Mouse (Mus musculus) lung, adult 2 months (tissue): ENCODE results near the gene Emc8. TPM values are rescaled to one million over a fixed set of nuclear protein-coding genes. Genes with fewer than 3 reads are reported as not detected.

Experiments
- DNase-seq: peaks from one replicate; pipeline ENCODE4 v3.0.0; 2022
- H3K4me1 ChIP-seq: fragments of 200-500 bp; 2 replicates; pipeline ENCODE4 v1.6.1; 2011; ENCODE audit warnings: low read length; ENCODE audit not compliant: control insufficient read depth, insufficient read depth
- H3K4me3 ChIP-seq: fragments of 200-500 bp; replicated peaks from 2 replicates; pipeline ENCODE3; 2011; ENCODE audit warnings: low read depth, mild to moderate bottlenecking, control low read depth, low read length; ENCODE audit errors: extremely low read depth
- CTCF ChIP-seq: fragments of 200-500 bp; IDR thresholded peaks from 2 replicates; pipeline ENCODE4 v1.5.1; 2011; ENCODE audit warnings: mild to moderate bottlenecking, low read length, control low read depth; ENCODE audit not compliant: insufficient read depth
- POLR2A ChIP-seq: fragments of 200-500 bp; IDR thresholded peaks from 2 replicates; pipeline ENCODE4 v1.6.1; 2011; ENCODE audit warnings: low read depth, mild to moderate bottlenecking, control low read depth, low read length, borderline replicate concordance; ENCODE audit errors: extremely low read depth
- WGBS: fragments of 180-500 bp; shearing (Covaris S2); methylation state at CpG from one replicate; pipeline ENCODE4 v1.1.7; 2018; 5-methylcytosine and 5-hydroxymethylcytosine counted together
- polyA plus RNA-seq: library from polyadenylated mRNA; depleted of rRNA; stranded (reverse); fragments of >200 nt; gene quantifications from 2 replicates; pipeline ENCODE4 v1.2.3, GENCODE M21; 2012

Gene Emc8
- polyA plus RNA-seq, 1 experiment = 56.8 TPM

DNA sequence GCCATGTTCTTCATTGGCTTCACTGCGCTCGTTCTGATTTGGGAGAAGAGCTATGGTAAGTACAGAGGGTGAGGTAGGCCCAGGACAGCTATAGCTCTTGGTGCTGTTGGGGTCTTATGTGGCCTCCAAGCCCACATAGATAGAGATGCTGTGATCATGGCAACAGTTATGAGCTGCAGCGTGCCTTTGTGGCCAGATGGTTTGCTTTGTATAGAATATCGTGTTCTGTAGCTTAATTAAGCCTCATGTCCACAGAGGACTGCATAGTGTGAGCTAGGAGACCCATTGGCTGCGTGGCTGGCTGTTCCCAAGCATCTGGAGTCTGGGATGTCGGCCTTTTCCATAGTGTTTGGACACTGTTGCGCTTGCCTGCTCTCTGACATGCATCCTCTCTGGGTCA lies 4.9 kb upstream of the Emc8 start:
- no peak for DNase-seq
- Histone ChIP-seq H3K4me1 (no peaks in the 10 kb centered on the region), H3K4me3 (no peak overlapping the region)
- TF ChIP-seq CTCF (no peak), POLR2A (no peak)
- 94% methylated on average over 7 of the region's 7 CpGs for WGBS

DNA sequence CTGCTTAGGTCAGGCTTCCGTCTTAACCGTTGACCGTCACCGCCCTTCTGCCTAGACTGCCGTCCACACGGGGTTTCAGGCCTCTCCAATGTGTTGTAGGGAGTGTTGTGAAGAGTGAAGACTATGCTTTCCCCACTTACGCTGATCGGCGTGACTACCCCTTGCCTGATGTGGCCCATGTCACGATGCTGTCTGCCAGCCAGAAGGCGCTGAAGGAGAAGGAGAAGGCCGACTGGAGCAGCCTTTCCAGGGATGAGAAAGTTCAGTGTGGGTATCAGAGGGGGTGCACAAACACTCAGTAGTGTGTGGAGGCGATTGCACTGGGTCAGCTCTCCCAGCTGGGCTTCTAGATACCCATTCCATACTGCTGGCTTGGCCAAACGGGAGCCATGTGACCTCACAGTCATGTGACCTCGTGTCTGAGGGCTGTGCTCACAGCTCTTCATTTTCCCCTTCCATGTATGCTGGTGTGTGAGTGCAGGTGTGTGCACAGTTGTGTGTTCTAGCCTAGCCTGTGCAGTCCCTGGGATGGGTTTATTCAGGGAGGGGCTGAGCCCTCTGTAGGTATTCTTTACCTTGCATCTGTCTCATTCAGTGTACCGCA lies 4.4 kb upstream of the Emc8 start:
- WGBS = 83% methylated on average over 16 of the region's 16 CpGs
- DNase-seq = no peak
- H3K4me1 ChIP-seq = no peaks in the 10 kb centered on the region
- H3K4me3 ChIP-seq = no peak overlapping the region
- TF ChIP-seq CTCF (no peak), POLR2A (no peak)

DNA sequence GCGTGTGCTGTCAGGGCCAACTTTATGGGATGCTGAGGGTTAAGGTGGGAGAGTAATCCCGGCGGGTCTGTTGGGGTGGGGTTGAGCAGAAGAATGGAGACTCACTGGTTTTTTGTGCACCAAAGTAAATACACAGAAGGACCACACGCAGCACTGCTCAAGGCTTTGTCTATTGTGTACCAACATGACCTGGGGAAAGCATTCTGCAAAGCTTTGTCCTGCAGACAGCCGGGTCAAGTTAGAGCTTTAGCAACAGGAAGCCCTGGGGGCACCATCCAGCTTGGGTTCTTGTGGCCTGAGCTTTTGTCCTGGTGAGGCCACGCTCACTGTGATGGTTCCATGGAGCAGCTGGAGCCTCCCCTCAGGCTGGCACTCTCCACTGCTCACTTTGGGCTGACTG lies 3.4 kb upstream of the Emc8 start:
- Histone ChIP-seq H3K4me3 (no peak overlapping the region), H3K4me1 (peaks cover 4% of the 10 kb centered on the region)
- DNase-seq = no peak
- 54% methylated on average over 6 of the region's 6 CpGs for WGBS
- no peak for TF ChIP-seq POLR2A
- TF ChIP-seq CTCF = no peak

DNA sequence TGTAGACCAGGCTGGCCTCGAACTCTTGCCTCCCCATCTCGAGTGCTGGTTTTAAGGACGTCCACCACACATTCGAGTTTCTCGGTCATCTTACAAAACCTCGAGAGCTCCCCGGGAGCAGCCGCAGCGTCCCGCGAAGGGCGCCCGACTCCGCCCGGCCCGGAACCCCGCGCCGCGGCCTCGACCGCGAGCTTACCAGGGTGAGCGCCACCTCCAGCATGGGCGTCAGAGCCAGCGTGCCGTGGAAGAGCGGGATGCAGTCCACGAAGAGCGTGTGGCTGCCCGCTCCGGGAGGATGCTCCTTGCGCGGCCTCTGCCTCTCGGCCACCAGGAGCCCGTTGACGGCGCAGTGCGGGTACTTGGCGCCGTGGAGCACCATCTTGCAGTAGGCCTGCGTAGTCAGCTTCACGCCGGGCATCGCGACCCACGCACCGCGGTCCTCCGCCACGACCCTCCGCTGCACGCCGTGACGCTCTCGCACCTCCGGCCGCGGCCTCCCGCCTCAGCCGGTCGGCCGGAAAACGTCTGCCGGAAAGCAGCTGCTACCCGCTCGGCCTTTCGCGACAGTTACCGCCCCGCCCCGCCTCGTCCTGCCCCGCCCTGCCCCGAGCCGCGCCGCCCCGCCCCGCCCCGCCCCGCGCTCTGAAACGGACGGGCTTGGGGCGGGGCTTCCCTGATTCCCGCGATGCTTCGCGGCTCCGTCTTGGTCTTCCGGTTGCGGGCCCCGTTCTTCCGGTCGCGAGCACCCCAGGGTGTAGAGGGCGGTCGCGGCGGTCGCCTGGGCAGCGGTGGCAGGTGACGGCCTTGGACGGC lies 606 bp downstream of the Emc8 start, which contains the start of the genes Gm27021 and Cox4i1:
Gene Gm27021 (minus strand): TSS at position 519 of the 813 bp plus-strand sequence.
Gene Cox4i1 (plus strand): TSS at position 662 of the 813 bp plus-strand sequence.
- WGBS = under 1% methylated on average over 105 of the region's 105 CpGs
- Histone ChIP-seq H3K4me3 (peak within 1 kb of the TSS; percentile 97), H3K4me1 (peaks cover 13% of the 10 kb centered on the region)
- TF ChIP-seq POLR2A (peak; percentile 89), CTCF (no peak)
- peak; percentile 90 for DNase-seq

DNA sequence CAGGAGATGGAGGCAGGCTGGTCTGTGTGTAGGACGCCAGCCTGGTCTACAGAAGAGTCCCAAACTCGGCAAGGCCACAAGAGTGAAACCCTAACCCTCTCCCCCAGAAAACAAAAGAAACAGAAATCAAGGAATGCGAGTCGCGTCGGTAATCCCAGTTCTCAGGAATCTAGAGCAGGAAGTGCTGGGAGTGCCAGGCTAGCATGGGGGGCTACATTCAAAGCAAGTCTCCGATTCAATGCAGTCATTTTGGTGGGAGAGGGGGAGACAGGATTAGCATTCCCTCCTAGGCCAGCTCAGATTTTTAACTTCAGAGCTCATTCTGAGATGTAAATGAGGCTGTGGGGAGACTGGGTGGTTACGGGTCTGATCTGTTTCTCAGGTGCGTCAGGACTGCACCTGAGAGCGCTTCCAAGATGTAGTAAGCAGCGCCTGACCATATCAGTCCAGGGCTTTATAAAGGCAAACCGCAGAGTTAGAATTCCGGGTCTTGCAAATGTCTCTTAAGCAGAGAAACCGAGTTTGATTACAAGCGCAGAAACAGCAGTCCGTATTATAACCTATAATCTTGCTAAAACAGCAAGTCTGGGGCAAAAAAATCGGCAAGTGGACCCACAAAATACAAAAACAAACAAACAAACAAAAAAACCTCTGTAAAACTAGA lies 1.4 kb downstream of the Emc8 start:
- WGBS = 5% methylated on average over 17 of the region's 17 CpGs
- DNase-seq = no peak
- peaks cover 13% of the 10 kb centered on the region for H3K4me1 ChIP-seq
- H3K4me3 ChIP-seq = peak overlapping the region; percentile 97
- no peak for TF ChIP-seq POLR2A
- no peak for TF ChIP-seq CTCF

DNA sequence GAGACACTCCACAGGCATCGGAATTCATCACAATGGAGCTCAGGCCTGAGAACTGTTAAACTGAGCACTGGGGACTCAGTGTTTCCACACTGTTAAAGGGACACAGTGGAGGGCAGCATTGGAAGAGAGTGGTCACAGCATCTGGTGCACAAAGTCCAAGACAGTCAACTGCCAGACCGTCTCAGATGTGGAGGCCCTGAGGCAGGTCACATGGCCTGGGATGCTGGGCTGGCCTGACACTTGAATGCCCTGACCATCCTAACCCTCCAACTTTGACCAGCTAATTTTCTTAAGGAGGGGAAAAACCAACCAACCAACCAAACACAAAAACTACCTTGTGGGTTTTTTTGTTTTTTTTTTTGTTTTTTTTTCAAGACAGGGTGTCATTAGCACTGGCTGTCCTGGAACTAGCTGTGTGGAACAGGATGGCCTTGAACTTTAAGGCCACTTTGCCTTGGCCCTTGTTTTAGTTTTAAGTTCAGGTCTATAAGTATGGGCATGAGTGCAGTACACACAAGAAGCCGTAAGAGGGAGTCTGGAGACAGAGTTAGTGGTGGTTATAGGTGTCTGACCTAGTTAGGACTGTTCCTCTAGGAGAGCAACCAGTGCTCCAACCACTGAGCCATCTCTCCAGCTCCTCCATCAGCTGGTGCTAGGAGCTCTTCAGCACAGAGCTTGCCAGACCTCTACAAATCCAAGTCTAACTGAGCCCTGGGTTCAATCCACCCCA lies 2.5 kb downstream of the Emc8 start:
- WGBS = 63% methylated on average over 3 of the region's 3 CpGs
- TF ChIP-seq POLR2A = no peak
- TF ChIP-seq CTCF = no peak

DNA sequence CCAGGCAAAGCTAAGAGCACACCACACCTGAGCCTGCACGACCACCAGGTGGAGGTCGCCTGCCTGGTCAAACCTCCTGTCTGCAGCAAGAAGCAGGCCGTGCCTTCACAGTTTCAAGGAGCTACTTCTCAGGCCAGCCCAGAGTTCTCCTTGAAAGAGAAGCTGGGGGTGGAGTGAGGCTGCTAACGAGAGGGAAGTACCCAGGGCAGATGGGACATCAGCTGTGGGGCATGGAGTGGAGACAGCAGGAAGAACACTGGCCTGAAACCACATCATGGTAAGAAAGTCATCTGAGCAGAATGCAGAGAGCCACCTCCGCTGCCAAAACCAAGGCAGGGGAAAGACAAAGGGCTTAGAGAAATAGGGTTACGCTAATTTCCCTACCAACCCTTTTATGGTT lies 3.8 kb downstream of the Emc8 start:
- no peak for DNase-seq
- TF ChIP-seq CTCF = no peak
- TF ChIP-seq POLR2A = no peak
- no peak overlapping the region for H3K4me3 ChIP-seq
- H3K4me1 ChIP-seq = peaks cover 13% of the 10 kb centered on the region
- WGBS = 66% methylated on average over 6 of the region's 6 CpGs

More for the DNA sequence above, 2.5 kb downstream of the Emc8 start:
- DNase-seq = no peak
- Histone ChIP-seq H3K4me3 (no peak overlapping the region), H3K4me1 (peaks cover 13% of the 10 kb centered on the region)

DNA sequence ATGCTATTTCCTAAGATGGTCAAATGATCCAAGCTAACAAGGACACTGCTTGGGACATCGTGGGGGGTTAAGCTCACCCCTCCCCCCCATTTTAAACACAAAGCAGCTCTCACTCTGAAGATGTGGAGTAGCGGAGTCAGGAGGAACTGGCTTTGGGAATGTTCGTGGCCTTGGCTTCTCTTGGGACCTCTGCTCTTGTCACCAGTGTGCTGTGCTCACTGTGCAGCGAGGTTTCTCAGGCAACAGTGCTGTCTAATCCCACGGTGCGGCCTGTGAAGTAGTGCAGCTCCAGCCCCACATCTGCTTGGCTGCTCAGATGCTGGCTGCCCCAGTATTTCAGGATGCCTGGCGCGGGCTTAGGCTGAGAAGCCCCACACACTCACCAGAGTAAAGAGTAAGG lies 11.0 kb downstream of the Emc8 start:
- WGBS = 83% methylated on average over 8 of the region's 8 CpGs
- H3K4me1 ChIP-seq = no peaks in the 10 kb centered on the region
- TF ChIP-seq POLR2A (no peak), CTCF (no peak)
- DNase-seq = no peak
- no peak overlapping the region for H3K4me3 ChIP-seq
